Mouse (Mus musculus) liver, adult 2 months (tissue): ENCODE data around the gene Usp50.

ENCODE experiments used
- CTCF ChIP-seq: fragments of 200-500 bp; IDR thresholded peaks from 2 replicates; pipeline ENCODE4 v1.5.1; 2011; ENCODE audit warnings: low read depth, low read length, control low read depth
- POLR2A ChIP-seq: fragments of 200-500 bp; IDR thresholded peaks from 2 replicates; pipeline ENCODE4 v1.6.1; 2011; ENCODE audit warnings: low read length, control low read depth; ENCODE audit not compliant: insufficient read depth; ENCODE audit errors: extremely low read depth

DNA sequence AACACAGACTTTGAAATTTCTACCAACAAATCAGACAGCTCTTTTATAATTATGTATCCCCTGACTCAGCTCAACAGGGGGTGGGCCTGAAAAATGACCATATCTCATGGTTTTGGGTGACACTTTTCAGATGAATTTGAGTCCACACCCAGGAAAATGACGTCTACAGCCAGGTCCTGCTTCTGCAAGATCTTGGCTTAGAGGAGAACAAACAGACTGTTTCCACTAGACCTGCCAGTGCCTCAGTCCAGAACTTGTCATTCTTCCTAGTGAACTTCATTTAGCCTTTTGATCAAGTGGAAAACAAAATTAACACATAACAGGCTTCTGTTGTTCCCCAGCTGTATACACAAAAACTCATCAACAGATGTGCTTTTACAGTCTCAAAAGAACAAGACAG lies 6.9 kb downstream of the Usp50 start:
- TF ChIP-seq CTCF = no peak
- TF ChIP-seq POLR2A = no peak
